Mouse (Mus musculus): ENCODE measurements around the gene 9630041A04Rik. TPM values are rescaled to one million over a fixed set of nuclear protein-coding genes. Genes with fewer than 3 reads are reported as not detected.
A peak's percentile ranks its signal among the peaks of the same experiment; 100 is the strongest.

Gene 9630041A04Rik
- polyA plus RNA-seq, 1 experiment from 2014 or later, result not detected

GRCm38 (mm10) chr9:101909491-101909890, 47.9 kb downstream of the 9630041A04Rik start:
- Histone ChIP-seq H3K4me2 (no peak overlapping the region), H3K4me1 (replicated peaks; ENCODE audit: control insufficient read depth, insufficient read depth, low read length) (no peaks in the 10 kb centered on the region), H3K27me3 (replicated peaks; ENCODE audit: control insufficient read depth, insufficient read depth, low read length) (no peaks in the 10 kb centered on the region), H3K36me3 (ENCODE audit: control insufficient read depth, insufficient read depth, low read length) (no peaks in the 10 kb centered on the region), H3K27ac (ENCODE audit: low read depth, low read length) (no peak overlapping the region), H3K9ac (ENCODE audit: low read depth, low read length) (no peak overlapping the region), H3K4me3 (ENCODE audit: low read depth, low read length) (no peak overlapping the region), H3K9me3 (ENCODE audit: control insufficient read depth, low read length) (no peaks in the 10 kb centered on the region)
- WGBS, result 77% methylated on average over 4 of the region's 4 CpGs
- ATAC-seq (replicated peaks; ENCODE audit: low FRiP score) (no peak), DNase-seq (ENCODE audit: low spot score) (no peak)

GRCm38 (mm10) chr9:101911176-101911866, 49.7 kb downstream of the 9630041A04Rik start:
- no peak for ATAC-seq (replicated peaks; ENCODE audit: low FRiP score)
- Histone ChIP-seq H3K4me1 (replicated peaks; ENCODE audit: control insufficient read depth, insufficient read depth, low read length) (no peaks in the 10 kb centered on the region), H3K9ac (ENCODE audit: low read depth, low read length) (no peak overlapping the region), H3K4me2 (no peak overlapping the region), H3K4me3 (ENCODE audit: low read depth, low read length) (no peak overlapping the region), H3K27me3 (replicated peaks; ENCODE audit: control insufficient read depth, insufficient read depth, low read length) (no peaks in the 10 kb centered on the region), H3K36me3 (ENCODE audit: control insufficient read depth, insufficient read depth, low read length) (no peaks in the 10 kb centered on the region), H3K27ac (ENCODE audit: low read depth, low read length) (no peak overlapping the region), H3K9me3 (ENCODE audit: control insufficient read depth, low read length) (no peaks in the 10 kb centered on the region)
- DNase-seq (ENCODE audit: low spot score), result no peak
- 71% methylated on average over 9 of the region's 9 CpGs for WGBS

DNA sequence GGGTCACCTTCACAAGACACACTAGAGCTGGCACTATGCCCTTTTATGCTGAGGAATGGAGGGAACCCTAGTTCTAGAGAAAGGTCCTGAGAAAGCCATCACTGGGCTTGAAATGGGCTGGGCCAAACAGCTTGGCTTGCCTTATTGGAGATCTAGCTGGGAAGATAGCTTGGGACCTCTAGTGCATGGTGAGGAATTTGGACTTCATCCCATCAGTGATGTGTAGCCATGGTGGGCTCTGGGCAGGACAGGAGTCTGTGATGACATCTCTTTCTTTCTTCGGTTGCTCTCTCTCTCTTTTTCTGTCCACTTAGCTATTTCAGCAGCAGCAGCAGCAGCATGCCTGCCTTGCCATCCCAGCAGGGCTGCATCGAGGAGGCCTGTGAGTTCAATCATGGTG, 53.4 kb downstream of the 9630041A04Rik start:
- Histone ChIP-seq H3K27me3 (replicated peaks; ENCODE audit: control insufficient read depth, insufficient read depth, low read length) (no peaks in the 10 kb centered on the region), H3K9ac (ENCODE audit: low read depth, low read length) (no peak overlapping the region), H3K4me1 (replicated peaks; ENCODE audit: control insufficient read depth, insufficient read depth, low read length) (no peaks in the 10 kb centered on the region), H3K4me2 (no peak overlapping the region), H3K4me3 (ENCODE audit: low read depth, low read length) (no peak overlapping the region), H3K36me3 (ENCODE audit: control insufficient read depth, insufficient read depth, low read length) (no peaks in the 10 kb centered on the region), H3K27ac (ENCODE audit: low read depth, low read length) (no peak overlapping the region), H3K9me3 (ENCODE audit: control insufficient read depth, low read length) (no peaks in the 10 kb centered on the region)
- no peak for DNase-seq (ENCODE audit: low spot score)
- no peak for ATAC-seq (replicated peaks; ENCODE audit: low FRiP score)
- WGBS, result 86% methylated on average over 2 of the region's 2 CpGs

GRCm38 (mm10) chr9:101918771-101919170, 57.1 kb downstream of the 9630041A04Rik start:
- no peak overlapping the region for H3K4me3 ChIP-seq (ENCODE audit: low read depth, low read length)
- H3K4me2 ChIP-seq, result no peak overlapping the region

DNA sequence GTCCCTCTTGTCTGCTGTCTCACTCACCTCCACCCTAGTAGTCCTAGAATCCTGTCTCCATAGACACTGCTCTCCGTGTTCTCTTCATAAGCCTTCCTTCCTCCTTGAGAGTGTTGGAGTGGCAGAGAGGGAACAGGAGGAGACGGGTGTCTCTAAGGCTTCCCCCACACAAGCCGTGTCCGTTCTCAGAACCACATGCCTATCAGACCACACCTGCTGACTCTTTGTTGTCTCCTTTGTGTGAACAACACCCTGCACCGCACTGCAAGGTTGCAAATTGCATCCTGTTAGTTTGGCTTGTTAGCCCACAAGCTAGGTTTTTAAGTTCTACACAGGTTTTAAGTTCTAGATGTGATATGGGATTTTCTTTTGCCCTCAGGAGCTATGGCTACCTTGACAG, 57.7 kb downstream of the 9630041A04Rik start:
- ATAC-seq (replicated peaks; ENCODE audit: low FRiP score), result no peak

More at GRCm38 (mm10) chr9:101918771-101919170, 57.1 kb downstream of the 9630041A04Rik start:
- Histone ChIP-seq H3K9ac (ENCODE audit: low read depth, low read length) (no peak overlapping the region), H3K4me1 (replicated peaks; ENCODE audit: control insufficient read depth, insufficient read depth, low read length) (no peaks in the 10 kb centered on the region), H3K27me3 (replicated peaks; ENCODE audit: control insufficient read depth, insufficient read depth, low read length) (no peaks in the 10 kb centered on the region), H3K9me3 (ENCODE audit: control insufficient read depth, low read length) (no peaks in the 10 kb centered on the region), H3K27ac (ENCODE audit: low read depth, low read length) (no peak overlapping the region), H3K36me3 (ENCODE audit: control insufficient read depth, insufficient read depth, low read length) (no peaks in the 10 kb centered on the region)
- DNase-seq (ENCODE audit: low spot score) (peak; percentile 11), ATAC-seq (replicated peaks; ENCODE audit: low FRiP score) (no peak)
- 74% methylated on average over 4 of the region's 4 CpGs for WGBS

GRCm38 (mm10) chr9:101922846-101923245, 61.2 kb downstream of the 9630041A04Rik start:
- WGBS, result 67% methylated on average over 4 of the region's 4 CpGs
- H3K4me1 ChIP-seq (replicated peaks; ENCODE audit: control insufficient read depth, insufficient read depth, low read length), result no peaks in the 10 kb centered on the region
- no peaks in the 10 kb centered on the region for H3K36me3 ChIP-seq (ENCODE audit: control insufficient read depth, insufficient read depth, low read length)
- no peak for ATAC-seq (replicated peaks; ENCODE audit: low FRiP score)
- H3K9me3 ChIP-seq (ENCODE audit: control insufficient read depth, low read length), result no peaks in the 10 kb centered on the region
- no peak overlapping the region for H3K4me3 ChIP-seq (ENCODE audit: low read depth, low read length)
- no peak overlapping the region for H3K9ac ChIP-seq (ENCODE audit: low read depth, low read length)
- no peak overlapping the region for H3K4me2 ChIP-seq
- 0 out of 2 replicates have a peak, but pooled peaks cover 3% of the 10 kb centered on the region for H3K27me3 ChIP-seq (replicated peaks; ENCODE audit: control insufficient read depth, insufficient read depth, low read length)
- DNase-seq (ENCODE audit: low spot score), result no peak
- H3K27ac ChIP-seq (ENCODE audit: low read depth, low read length), result no peak overlapping the region

More for the DNA sequence above, 57.7 kb downstream of the 9630041A04Rik start:
- DNase-seq (ENCODE audit: low spot score), result no peak
- WGBS, result 69% methylated on average over 5 of the region's 5 CpGs
- Histone ChIP-seq H3K4me1 (replicated peaks; ENCODE audit: control insufficient read depth, insufficient read depth, low read length) (no peaks in the 10 kb centered on the region), H3K27me3 (replicated peaks; ENCODE audit: control insufficient read depth, insufficient read depth, low read length) (no peaks in the 10 kb centered on the region), H3K27ac (ENCODE audit: low read depth, low read length) (no peak overlapping the region), H3K9me3 (ENCODE audit: control insufficient read depth, low read length) (no peaks in the 10 kb centered on the region), H3K9ac (ENCODE audit: low read depth, low read length) (no peak overlapping the region), H3K4me3 (ENCODE audit: low read depth, low read length) (no peak overlapping the region), H3K36me3 (ENCODE audit: control insufficient read depth, insufficient read depth, low read length) (no peaks in the 10 kb centered on the region), H3K4me2 (no peak overlapping the region)

- WGBS, result 59% methylated on average over 4 of the region's 4 CpGs
- no peak for DNase-seq (ENCODE audit: low spot score)
- no peak overlapping the region for H3K4me3 ChIP-seq (ENCODE audit: low read depth, low read length)
- H3K27me3 ChIP-seq (replicated peaks; ENCODE audit: control insufficient read depth, insufficient read depth, low read length), result 0 out of 2 replicates have a peak, but pooled peaks cover 3% of the 10 kb centered on the region
- no peak overlapping the region for H3K27ac ChIP-seq (ENCODE audit: low read depth, low read length)
- no peak overlapping the region for H3K4me2 ChIP-seq
- H3K4me1 ChIP-seq (replicated peaks; ENCODE audit: control insufficient read depth, insufficient read depth, low read length), result no peaks in the 10 kb centered on the region
- no peaks in the 10 kb centered on the region for H3K36me3 ChIP-seq (ENCODE audit: control insufficient read depth, insufficient read depth, low read length)
- no peaks in the 10 kb centered on the region for H3K9me3 ChIP-seq (ENCODE audit: control insufficient read depth, low read length)
- no peak overlapping the region for H3K9ac ChIP-seq (ENCODE audit: low read depth, low read length)
- no peak for ATAC-seq (replicated peaks; ENCODE audit: low FRiP score)
Measured at GRCm38 (mm10) chr9:101924829-101925228, 63.2 kb downstream of the 9630041A04Rik start.

DNA sequence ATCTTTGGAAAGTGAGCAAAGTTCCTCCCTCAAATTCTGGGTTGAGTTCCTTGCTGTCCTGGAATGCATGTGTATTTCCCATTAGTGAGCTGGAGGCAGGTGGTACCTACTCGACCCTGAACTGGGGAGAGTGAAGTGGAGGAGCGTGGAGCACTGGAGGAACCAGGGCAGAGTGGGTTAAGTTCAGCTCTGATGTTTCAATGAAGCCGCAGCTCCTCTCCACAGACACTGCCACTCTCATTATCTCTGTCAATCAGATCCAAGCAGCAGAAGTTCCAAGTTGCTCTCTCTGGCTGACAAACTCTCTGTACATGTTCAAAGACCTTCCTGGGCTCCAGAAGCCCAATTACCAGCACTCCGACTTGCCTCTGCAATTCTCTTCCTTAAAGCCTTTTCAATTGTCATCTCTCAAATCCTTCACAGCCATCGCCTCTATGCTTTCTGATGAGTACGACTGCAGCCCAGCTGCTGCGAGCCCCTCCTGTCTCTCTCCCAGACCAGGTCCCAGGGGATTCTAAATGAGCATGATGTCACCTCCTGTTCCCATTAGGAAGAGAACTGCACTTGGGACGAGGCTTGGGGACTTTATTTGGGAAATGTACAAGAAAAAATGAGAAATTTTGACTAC, 72.4 kb downstream of the 9630041A04Rik start:
- no peak overlapping the region for H3K27ac ChIP-seq (ENCODE audit: low read depth, low read length)
- H3K27me3 ChIP-seq (replicated peaks; ENCODE audit: control insufficient read depth, insufficient read depth, low read length), result no peaks in the 10 kb centered on the region
- H3K4me3 ChIP-seq (ENCODE audit: low read depth, low read length), result no peak overlapping the region
- 58% methylated on average over 8 of the region's 8 CpGs for WGBS
- no peak overlapping the region for H3K9ac ChIP-seq (ENCODE audit: low read depth, low read length)
- no peak overlapping the region for H3K4me2 ChIP-seq
- ATAC-seq (replicated peaks; ENCODE audit: low FRiP score) (no peak), DNase-seq (ENCODE audit: low spot score) (no peak)
- no peaks in the 10 kb centered on the region for H3K4me1 ChIP-seq (replicated peaks; ENCODE audit: control insufficient read depth, insufficient read depth, low read length)
- no peaks in the 10 kb centered on the region for H3K36me3 ChIP-seq (ENCODE audit: control insufficient read depth, insufficient read depth, low read length)
- no peaks in the 10 kb centered on the region for H3K9me3 ChIP-seq (ENCODE audit: control insufficient read depth, low read length)

- WGBS, result 77% methylated on average over 8 of the region's 8 CpGs
- no peak overlapping the region for H3K4me3 ChIP-seq (ENCODE audit: low read depth, low read length)
- H3K36me3 ChIP-seq (ENCODE audit: control insufficient read depth, insufficient read depth, low read length), result no peaks in the 10 kb centered on the region
- DNase-seq (ENCODE audit: low spot score), result no peak
- no peak overlapping the region for H3K9ac ChIP-seq (ENCODE audit: low read depth, low read length)
- no peaks in the 10 kb centered on the region for H3K27me3 ChIP-seq (replicated peaks; ENCODE audit: control insufficient read depth, insufficient read depth, low read length)
- H3K9me3 ChIP-seq (ENCODE audit: control insufficient read depth, low read length), result no peaks in the 10 kb centered on the region
- no peaks in the 10 kb centered on the region for H3K4me1 ChIP-seq (replicated peaks; ENCODE audit: control insufficient read depth, insufficient read depth, low read length)
- H3K4me2 ChIP-seq, result no peak overlapping the region
- H3K27ac ChIP-seq (ENCODE audit: low read depth, low read length), result no peak overlapping the region
- ATAC-seq (replicated peaks; ENCODE audit: low FRiP score), result no peak
Measured at GRCm38 (mm10) chr9:101934887-101935286, 73.2 kb downstream of the 9630041A04Rik start.
